Mouse (Mus musculus): Measurements from ENCODE around the gene Rbms3.

GRCm38 (mm10) chr9:117069232-117069631, 560.5 kb downstream of the Rbms3 start:
- TF ChIP-seq CTCF (IDR thresholded peaks at IDR 0.05) (no peak), EP300 (IDR thresholded peaks at IDR 0.05) (peak; percentile 82)
